Mouse (Mus musculus): ENCODE data around the gene Arhgdig.

Gene Arhgdig

DNA sequence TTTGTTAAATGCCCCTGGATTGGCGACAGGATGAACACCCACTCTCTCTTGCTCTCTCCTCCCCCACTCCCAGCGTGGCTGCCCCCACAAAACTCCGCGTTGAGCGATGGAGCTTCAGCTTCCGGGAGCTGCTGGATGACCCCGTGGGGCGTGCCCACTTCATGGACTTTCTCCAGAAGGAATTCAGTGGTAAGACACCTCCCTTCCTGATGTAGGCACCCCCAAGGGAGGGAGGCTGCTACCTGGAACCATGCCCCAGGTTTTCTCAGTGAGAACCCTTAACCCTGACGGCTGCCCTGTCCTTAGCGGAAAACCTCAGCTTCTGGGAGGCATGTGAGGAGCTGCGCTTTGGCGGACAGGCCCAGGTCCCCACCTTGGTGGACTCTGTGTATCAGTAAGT, at the start of gene Arhgdig:
TSS of gene Arhgdig (minus strand) at position 101 of the 400 bp plus-strand sequence.
- no peak for DNase-seq (ENCODE audit: inconsistent age in 2 of 2, low spot score in 1 of 2)

DNA sequence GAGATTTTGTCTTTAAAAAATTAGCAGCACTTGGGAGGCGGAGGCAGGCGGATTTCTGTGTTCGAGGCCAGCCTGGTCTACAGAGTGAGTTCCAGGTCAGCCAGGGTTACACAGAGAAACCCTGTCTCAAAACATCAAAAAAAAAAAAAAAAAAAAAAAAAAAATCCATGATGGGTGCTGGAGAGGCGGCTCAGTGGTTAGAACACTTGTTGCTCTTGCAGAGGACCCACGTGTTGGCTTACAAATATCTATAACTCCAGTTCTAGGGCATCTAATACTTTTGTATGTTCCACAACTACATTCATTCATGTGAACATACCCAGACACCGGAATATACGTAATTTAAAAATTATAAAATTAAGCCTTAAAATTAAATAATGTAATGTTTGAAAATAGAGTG, 47.7 kb upstream of the Arhgdig start:
- no peak for DNase-seq (ENCODE audit: inconsistent age in 2 of 2, low spot score in 1 of 2)

DNA sequence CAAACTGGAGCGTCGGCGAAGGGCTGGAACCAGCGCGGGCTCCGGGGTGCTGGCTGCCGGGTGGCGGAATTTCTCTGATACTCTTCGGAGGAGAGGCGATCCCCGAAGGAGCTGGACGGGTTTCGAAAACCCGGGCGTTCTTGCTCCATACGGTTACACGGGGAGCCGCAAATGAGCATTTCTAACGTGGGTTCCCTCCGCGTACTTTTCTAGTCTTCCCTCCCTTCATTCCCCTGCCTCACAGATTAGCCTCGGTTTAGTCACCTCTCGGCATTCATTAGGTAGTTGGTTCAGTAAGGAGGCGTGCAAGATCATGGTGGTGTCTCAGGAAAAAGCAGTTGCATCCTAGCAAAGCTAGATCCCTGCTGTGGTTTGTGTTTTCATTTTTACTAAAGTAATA, 45.8 kb upstream of the Arhgdig start:
- no peak for DNase-seq (ENCODE audit: inconsistent age in 2 of 2, low spot score in 1 of 2)

DNA sequence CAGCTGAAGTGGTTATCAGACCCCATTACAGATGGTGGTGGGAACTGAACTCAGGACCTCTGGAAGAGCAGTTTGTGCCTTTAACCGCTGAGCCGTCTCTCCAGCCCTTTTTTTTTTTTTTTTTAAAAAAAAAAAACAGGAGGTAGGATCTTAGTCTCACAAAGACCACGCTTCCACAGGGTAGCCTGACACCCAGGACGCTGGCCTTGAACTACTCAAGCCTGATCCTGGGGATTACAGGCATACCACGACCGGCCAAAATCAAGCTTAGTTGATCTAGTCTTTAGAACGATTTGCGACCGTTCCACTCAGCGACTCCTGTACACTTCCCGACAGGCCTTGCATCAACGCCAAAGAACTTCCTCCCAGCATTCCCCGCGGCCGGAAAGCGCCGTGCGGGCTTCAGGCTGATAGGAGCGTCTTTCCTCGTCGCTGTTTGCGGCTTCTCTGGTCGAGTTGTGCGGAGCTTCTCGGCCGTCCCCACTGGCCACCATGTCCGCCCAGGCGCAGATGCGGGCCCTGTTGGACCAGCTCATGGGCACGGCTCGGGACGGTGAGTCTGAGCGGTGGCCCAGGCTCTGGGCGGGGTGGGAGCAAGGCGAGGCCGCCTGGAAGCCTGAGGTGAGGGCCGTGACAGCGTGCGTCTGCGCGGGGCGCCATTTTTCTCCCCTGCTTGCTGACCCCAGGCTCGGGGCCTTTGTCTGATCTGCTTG, 45.1 kb upstream of the Arhgdig start, which contains the start of gene Luc7l:
TSS of gene Luc7l (plus strand) at position 358 of the 713 bp plus-strand sequence.
- peak; percentile 95 to 99 for DNase-seq (ENCODE audit: inconsistent age in 2 of 2, low spot score in 1 of 2)

DNA sequence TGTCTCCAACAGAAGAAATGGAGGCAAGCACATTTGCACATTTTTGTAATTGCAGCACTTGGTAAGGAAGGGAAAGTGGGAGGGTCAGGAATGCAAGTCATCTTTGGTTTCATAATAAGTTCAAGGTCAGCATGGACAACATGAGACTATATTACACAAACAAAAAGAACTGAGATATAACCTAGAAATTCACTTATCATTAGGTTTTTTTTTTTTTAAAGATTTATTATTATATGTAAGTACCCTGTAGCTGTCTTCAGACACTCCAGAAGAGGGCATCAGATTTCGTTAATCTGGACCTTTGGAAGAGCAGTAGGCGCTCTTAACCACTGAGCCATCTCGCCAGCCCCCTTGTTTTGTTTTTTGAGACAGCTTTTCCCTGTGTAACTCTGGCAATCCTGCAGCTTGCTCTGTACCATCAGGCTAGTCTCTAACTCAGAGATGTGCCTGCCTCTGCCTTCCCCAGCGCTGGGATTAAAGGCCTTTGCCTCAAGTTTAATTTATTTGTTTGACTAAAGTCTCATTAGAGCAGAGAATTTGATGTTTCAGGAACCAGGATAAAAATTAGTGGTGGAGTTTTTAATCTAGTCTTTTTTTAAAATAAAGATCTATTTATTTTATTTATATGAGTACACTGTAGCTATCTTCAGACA, 44.4 kb upstream of the Arhgdig start:
- DNase-seq (ENCODE audit: inconsistent age in 2 of 2, low spot score in 1 of 2) = peak in 1 of 2 experiments; percentile 52

DNA sequence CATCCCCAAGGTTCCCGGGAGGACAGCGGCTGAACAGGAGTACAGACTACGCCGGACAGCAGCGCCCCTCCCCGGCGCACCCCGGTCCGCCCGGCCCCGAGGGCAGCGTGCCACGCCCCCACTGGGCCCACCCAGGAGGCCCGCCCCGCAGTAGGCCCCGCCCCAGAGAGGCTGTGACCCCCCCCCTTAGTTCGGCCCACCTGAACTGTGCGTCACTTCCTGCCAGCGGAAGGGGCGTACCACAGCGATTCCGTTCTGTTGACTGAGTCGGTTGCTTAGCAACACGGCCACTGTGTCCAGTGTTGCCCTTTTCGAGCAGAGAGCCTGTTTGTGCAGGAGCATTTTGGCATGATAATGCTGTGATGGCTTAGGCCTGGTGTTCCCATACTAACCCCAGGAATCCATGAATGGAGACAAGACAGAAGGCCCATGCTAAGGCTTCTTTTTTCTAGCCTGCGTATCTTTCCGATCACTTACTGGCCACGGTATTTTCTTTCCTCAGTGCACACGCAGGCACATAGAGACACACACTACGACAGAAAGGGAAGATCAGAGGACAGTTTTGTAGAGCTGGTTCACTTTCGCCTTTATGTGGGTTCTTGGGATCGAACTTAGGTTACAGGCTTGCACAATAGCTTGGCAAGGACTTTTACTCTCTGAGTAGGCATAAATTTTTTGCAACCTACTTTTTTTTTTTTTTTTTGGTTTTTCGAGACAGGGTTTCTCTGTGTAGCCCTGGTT, 36.7 kb upstream of the Arhgdig start, which contains the start of gene Fam234a:
TSS of gene Fam234a (minus strand) at position 142 of the 741 bp plus-strand sequence.
- peak; percentile 96 to 98 for DNase-seq (ENCODE audit: inconsistent age in 2 of 2, low spot score in 1 of 2)

DNA sequence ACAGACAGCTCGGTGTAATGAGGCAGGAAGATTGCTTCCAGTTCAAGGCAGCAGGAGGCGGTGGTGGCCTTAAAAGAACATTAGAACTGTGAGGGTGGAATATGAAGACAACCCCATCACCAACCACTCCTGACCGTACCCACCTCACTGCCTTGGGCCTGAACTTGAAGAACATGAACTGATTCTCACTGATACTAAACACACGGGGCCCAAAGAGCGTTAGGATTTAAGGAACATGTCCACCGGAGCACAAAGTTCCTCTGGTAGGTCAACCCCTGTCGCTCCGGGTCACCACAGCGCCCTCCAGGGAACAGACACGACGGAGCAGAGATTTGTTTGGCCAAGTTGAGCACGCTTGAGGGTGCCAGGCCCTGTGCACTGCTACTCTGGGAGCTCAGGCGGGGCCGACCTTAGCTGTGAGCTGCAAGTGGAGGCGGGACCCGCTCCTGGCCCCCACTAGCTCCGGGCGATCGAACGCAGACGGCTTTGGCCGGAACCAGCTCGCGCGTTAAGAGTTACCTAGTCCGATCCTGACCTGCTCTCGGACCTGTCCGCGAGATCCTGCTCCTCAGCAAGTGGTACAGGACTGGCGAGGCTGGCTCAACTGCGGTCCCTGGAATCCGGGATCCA, 36.0 kb upstream of the Arhgdig start:
- DNase-seq (ENCODE audit: inconsistent age in 2 of 2, low spot score in 1 of 2) = peak; percentile 85 to 96

DNA sequence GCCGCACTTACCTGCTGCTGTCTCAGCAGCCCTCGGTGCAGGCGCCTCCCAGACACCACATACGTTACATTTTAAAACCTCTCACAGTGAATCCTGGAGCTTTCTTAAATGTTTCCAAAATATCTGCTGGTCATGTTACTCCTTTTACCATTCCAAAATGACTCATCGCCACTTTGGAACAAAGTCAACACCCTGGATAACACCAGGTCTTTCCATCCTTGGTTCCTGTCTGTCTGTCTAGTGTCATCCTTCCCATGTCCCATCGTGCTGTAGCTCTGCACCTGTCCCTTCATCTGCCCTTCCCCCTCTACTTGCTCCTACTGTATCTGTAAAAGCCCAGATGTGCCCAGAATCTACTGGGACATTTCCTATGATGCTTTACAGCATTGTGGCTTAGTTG, 33.4 kb upstream of the Arhgdig start:
- peak; percentile 37 to 77 for DNase-seq (ENCODE audit: inconsistent age in 2 of 2, low spot score in 1 of 2)

DNA sequence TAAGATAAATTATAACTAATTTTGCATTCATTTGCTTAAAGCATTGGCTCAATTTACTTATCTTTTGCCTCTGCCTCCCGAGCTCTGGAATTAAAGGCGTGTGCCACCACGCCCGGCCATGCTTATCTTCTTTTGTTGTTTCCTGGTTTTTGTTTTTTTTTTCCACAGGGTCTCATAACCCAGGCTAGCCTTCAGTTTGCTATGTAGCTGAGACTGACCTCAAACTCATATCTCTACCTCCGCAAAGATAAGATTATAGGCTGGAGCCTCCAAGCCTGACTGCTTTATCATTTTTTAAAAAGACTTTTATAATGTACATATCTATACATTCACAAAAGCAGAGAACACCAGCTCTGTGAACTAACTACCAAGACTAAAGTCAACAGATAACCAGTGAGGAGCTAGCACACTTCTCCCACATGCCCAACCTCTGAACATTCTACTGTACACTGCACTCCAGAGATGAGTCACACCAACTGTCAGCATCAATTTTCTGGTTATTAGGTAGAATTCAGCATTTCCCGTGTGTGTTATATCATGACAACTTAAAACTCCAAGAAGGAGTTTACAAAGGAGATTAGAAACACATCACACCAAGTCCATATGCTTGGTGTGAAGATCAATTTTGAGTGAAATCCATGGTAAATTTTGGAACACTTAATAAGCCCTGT, 32.7 kb upstream of the Arhgdig start:
- DNase-seq (ENCODE audit: inconsistent age in 2 of 2, low spot score in 1 of 2) = peak in 1 of 2 experiments; percentile 64

DNA sequence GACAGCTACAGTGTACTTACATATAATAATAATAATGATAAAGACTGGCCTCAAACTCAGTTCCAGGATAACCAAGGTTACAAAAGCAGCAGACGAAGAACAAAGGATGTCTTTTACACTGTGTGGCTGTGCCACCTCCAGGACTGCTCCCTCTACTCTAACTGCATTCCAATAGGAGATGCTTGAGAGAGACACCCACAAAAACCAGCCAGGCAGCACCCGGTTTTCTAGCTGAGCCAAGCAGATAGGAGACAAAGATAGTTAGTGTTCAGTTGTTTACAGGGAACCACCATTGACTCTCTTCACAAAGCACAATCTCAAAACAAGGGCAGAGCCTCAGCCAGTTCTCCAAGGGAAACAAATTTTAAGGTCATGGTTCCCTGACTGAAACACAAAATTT, 32.0 kb upstream of the Arhgdig start:
- no peak for DNase-seq (ENCODE audit: inconsistent age in 2 of 2, low spot score in 1 of 2)

DNA sequence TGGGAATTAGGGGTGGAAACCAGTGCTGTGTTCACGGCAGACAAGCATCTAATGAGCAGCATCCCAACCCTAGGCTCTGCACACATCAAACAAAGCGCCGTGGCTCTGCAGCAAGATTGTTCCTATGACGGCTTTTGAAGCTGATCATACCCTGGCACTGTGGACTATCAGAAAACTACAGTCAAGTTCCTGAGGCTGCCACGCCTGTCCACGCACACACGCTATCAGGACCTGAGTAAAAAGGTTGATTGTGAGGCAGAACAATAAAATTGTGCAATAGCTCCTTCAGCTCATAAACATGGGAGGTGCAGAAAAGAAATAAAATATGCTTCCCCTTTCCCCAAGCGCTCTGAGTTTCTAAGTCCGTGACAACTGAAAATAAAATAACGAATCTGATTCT, 30.1 kb upstream of the Arhgdig start:
- DNase-seq (ENCODE audit: inconsistent age in 2 of 2, low spot score in 1 of 2) = no peak

DNA sequence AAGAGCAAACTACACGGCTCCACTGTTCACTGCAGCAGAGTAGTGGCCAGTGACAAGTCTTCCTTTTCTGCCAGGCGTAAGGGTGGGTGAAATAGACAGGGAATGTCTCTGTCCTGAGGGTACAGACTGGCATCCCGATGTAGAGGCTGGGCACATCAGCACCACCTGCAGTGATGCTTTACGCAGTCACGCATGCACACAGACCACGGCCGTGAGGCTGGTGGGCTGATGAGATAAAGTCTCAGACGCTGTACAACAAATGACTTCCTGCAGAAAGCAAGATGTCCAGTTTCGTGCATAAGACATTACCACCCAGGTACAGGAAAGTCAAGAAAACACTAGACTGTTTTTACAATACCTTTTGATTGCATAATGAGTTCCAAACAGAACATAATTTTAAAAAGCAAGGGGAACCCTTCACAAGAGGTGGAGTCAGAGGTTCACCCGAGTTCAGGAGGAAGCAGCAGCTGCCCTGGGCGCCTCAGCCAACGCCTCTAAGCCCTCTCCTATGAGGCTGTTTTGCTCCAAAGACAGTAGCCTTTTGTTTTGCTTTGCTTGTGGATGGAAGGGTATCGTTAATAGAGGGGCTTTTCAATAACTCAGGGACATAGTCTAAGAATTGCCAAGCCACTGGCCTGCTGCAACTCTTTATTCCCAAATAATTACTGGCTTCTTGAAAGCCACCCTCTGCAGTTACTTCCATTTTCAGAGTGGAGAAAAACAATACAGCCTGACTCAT, 27.7 kb upstream of the Arhgdig start:
- peak in 1 of 2 experiments; percentile 52 for DNase-seq (ENCODE audit: inconsistent age in 2 of 2, low spot score in 1 of 2)

DNA sequence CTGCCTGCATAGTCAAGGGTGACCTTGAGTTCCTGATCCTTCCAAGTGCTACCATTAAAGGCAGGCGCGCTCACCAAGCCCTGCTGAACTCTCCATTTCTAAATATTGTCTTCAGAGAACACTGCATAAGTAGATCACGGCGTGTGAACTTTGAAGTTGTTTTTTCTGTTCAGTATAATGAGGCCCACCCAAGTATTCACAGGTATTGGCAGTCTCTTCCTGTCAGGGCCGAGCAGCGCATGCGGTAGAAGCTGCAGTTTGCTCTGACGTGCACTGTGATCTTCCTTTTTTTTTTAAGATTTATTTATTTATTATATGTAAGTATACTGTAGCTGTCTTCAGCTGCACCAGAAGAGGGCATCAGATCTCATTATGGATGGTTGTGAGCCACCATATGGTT, 26.8 kb upstream of the Arhgdig start:
- DNase-seq (ENCODE audit: inconsistent age in 2 of 2, low spot score in 1 of 2) = no peak

DNA sequence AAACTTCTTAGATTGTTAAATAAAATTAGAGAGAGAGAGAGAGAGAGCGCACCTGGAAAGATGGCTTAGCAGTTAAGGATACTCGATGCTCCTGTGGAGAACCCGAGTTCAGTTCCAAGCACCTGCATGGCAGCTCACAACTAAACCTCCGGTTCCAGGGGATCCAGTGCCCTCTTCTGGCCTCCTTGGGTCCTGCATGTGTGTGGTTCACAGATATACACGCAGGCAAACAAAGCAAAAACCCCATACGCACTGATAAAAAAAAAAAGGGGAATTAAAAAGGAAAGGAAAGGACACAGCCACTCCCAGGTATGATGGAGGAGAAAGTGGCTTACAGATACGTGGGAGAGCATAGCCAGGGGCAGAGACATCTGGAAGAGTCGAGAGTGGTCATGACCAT, 25.3 kb upstream of the Arhgdig start:
- no peak for DNase-seq (ENCODE audit: inconsistent age in 2 of 2, low spot score in 1 of 2)

DNA sequence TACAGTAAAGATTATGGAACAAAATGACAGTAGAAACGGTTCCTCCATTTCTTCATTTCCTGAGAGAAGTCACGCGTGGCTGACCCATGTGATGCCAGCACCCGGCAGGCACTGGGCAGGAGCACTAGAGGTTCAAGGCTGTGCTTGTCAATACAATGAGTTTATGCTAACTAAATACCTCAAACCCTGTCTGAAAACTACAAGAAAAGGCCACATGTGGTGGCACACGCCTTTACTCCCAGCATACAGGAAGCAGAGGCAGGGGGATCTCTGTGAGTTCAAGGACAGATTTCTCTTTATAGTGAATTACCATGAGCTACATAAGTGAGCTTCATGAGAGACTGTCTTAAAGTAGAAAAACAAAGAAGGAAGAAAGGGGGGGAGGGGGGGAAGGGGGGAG, 23.6 kb upstream of the Arhgdig start:
- no peak for DNase-seq (ENCODE audit: inconsistent age in 2 of 2, low spot score in 1 of 2)

DNA sequence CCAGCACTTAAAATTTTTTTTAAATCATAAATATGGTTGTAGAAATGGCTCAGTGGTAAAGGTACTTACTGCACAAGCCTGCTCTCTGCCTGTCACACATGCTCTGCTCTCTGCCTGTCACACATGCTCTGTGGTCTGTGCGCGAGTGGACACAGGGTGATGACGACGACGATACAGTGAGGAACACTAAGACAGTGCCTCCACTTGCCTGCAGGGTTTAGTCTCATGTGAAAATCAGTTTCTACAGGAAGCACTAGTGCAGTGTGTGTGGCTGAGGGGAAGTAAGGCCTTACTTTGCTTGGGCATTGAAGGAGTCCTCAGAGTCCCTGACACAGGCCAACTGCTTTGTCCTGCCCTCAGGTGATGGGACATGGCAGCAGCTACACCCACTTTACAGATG, 22.2 kb upstream of the Arhgdig start:
- no peak for DNase-seq (ENCODE audit: inconsistent age in 2 of 2, low spot score in 1 of 2)

DNA sequence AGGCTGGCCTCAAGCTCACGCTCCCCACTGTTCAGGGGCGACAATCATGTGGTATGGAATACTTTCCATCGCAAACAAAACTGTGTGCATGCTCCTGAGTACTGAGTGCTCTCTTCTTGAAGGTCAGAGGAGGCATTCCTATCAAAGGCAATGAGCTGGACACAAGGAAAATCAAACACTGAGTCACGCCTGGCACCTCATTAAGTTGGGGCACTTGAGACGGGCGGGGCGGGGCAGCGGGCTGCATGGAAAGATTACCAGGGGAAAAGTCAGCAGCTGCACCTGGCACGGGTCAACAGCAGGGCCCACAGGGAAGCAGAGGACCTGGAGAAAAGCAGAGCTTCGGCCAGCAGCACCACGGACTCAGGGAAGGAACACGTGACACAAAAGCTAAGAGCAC, 17.6 kb upstream of the Arhgdig start:
- DNase-seq (ENCODE audit: inconsistent age in 2 of 2, low spot score in 1 of 2) = peak; percentile 39 to 48

DNA sequence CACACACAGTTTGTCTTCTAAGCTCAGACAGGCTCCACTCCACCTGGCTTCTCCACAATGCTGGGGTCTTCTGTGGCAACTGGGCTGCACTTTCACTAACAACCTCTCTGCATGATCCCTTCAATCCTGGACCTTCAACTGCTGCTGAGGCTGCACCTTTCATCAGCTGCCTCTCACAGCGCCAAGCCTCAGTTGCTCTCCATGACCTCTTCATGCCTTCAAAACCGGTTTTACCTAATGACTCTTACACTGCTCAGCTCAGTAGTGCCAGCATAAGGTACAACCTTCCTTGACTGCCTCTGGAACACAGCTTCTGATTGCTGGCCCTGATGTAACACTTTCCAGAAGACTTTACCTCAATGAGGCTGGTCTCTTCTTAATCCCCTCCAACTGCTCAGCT, 13.9 kb upstream of the Arhgdig start:
- DNase-seq (ENCODE audit: inconsistent age in 2 of 2, low spot score in 1 of 2) = no peak

DNA sequence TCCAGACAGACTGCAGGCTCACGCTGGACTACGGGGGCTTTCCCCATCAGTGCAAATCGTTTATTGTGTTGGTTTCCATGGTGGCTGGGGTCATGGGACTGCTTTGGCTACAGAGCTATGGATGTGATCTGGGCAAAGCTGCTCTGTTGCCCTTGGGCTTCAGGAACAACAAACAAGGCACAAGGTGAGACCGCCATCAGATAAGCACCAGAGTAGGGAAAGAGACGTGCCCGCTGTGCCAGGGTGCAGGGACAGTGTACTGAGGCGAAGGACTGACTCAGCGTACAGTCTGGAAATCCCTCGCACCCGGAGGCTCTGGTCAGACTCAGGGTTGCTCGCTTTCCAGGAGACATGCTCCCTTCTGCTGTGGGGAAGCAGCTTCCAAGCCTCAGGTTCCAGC, 5.1 kb upstream of the Arhgdig start:
- no peak for DNase-seq (ENCODE audit: inconsistent age in 2 of 2, low spot score in 1 of 2)

DNA sequence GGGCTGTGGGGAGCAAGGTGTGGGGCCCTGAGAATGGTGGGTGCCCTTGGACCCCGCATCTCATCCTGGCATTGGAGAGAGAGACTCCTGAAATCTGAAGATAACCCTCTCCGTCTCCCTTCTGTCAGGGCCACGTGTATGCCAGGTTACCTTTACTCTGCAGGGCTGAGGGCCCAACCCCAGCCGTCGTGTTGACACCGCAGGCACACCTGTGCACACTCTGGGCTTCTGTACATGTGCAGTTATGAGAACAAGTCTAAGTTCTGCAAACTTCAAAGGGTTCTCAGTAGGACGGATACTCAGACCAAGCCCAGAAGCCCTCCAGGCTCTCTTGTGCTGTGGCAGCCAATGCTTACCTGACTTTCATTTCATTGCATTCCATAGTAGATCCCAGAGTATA, 4.7 kb upstream of the Arhgdig start:
- DNase-seq (ENCODE audit: inconsistent age in 2 of 2, low spot score in 1 of 2) = no peak
